Mouse (Mus musculus): ENCODE measurements around the gene Zbtb39.

Zbtb39 gene

DNA sequence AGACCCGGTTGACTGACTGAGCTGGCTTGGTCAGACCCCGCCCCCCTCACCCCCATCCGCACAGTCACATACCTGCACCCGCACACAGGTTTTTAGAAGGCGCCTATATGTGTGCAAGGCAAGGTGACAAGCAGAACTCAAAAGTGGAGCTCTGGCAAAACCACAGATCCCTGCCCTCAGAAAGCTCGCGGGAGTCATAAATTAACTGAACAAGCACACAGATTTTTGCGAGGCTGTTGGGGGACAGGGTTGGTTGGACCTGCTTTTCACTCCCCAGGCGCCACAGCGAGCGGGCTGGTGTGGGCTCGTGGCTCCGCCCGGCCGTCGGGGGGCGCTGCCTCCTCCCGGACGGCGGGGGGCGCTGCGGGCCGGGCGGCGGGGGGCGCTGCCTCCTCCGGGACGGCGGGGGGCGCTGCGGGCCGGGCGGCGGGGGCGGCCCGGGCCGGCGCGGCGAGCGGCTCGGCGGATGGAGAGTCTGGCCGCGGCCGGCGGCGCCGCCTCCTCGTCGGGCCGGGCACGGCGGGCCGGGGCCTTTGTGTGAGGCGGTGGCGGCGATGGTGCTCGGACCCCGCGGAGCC is at the start of gene Zbtb39:
Gene Zbtb39, plus strand, starts transcription at position 456 of the 578 bp plus-strand sequence.
- peak; percentile 81 for ATAC-seq (ENCODE audit: low TSS enrichment)

DNA sequence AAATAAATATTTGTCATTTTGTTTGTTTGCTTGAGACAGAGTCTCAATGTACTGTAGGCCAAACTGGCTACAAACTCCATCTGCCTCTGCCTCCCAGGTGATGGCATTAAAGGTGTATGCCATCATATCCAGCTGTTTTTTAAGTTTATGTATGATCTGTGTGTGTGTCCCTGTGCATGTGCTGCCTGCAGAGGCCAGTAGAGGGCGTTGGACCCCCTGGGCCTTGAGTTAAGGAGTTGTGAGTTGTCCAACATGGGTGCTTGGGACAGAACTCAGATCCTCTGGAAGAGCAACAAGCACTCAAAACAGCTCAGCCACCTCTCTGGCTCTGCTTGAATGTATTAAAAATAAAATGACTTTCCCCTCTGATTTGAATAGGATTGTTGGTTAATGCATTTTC is 48.3 kb upstream of the Zbtb39 start:
- ATAC-seq (ENCODE audit: low TSS enrichment): no peak

DNA sequence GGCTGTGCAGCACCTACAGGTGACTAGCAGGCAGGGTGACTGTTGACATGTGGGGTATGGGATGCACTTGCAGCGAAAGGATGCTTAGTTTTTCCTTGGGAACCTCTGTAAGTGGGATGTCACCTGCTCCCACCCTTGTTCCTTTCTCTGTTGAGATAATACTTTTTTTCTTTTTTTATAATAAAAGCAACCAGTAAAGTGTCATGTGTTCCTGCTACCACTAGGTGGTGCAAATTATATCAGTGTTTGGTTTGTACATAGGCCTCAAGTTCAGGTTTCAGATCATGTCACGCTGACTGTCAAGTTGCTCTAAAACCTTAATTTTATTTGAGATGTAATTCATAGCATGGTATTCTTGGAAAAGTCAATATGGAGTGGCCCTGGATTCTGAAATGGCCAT is 44.7 kb upstream of the Zbtb39 start:
- no peak; the same call in 1 of the 2 replicates for ATAC-seq (ENCODE audit: low TSS enrichment)

DNA sequence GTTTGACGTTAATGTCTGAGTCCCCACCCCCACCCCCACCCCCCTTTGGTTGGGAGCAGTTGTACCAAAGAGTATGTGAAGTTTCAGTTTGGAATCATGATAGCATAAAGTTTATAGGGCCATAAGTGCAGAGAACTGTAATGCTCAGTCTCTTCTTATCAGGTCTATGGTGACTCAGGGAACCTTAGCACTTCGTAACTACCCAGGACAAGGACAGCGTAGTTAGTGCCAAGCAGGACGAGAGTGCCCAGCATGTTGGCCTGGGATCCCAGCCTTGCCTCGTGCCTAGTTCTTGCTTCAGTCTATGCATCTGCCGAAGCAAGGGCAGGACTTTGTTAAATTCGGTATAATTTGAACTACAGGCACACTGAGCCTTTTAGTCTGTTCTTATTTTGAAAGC is 43.6 kb upstream of the Zbtb39 start:
- no peak for ATAC-seq (ENCODE audit: low TSS enrichment)

DNA sequence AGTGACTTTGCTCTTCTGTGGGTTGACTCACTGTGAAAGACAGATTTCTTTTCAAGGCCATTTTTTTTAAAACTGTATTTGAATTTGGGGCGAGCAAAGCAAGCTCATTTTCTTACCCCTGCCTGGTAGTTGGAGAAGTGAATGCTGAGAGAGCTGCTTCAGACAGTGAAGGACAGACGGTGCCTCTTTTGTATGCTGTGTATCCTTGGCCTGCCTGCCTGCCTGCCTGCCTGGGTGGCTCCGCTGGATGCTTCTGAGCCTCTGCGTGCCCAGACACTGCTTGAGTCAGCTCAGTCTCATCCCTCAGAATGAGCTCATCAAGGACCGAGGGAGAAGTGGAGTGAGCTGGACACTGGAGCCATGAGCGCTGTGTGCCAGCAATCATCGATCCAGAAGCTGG is 40.4 kb upstream of the Zbtb39 start:
- peak; percentile 79; the same call in 1 of the 2 replicates for ATAC-seq (ENCODE audit: low TSS enrichment)

DNA sequence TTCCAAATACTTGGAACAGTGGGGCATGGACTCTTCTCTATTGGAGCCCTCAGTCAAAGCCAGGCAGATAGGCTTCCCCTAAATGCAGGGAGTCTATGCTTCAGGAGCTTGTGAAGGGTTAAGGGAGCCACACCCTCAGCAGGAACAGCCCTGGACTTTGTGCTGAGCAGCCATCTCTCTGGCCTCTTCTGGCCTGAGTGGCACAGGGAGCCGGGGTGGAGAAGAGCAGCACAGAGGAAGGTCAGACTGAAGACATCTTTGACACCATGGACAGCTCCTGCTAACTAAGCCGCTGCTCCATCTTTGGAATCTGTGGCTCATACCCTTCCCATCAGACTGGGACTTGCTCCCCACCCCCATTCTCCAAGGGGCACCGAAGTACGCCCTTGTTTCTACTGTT is 36.0 kb upstream of the Zbtb39 start:
- no peak for ATAC-seq (ENCODE audit: low TSS enrichment)

DNA sequence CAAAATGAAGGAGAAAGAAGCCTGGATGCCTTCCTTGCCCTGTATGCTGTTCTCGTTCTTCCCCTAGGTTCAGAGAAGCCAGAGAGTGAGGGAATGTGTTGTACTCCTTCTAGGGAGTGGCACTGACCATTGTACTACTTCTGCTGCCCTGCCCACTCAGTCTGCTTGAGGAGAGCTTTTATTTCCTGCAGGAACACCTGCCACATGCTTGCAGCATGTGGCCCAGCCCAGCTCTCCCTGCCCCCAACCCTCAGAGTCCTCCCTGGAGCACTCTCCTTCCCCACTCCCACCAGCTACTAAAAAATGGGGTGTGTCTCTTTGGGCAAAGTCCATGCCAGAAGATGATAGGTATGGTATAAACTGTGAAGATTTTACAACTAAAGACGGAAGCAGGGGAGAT is 35.0 kb upstream of the Zbtb39 start:
- ATAC-seq (ENCODE audit: low TSS enrichment): no peak

DNA sequence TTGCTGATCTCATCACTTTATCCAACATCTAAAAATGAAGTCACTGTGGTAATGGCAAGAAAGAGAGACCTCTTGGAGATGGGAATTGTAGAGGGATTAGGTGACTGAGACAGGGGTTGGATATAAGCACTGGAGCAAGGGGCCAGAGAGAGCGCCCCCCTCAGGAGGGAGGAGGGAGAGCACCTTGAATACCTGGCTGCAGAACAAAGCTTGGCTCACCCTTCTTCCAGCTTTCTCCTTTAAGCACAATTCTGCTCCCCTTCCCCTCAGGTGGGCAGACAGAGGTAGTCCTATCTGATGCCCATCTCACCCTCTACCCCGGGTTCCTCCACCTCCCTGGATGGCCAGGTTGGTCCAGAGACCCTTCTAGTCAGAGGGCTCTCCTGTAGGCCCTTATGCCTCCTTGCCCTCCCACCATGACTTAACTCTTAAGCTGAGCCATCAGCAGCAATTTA is 34.5 kb upstream of the Zbtb39 start, which contains the start of gene Myo1a:
Gene Myo1a, plus strand, starts transcription at position 405 of the 455 bp plus-strand sequence.
- no peak for ATAC-seq (ENCODE audit: low TSS enrichment)

DNA sequence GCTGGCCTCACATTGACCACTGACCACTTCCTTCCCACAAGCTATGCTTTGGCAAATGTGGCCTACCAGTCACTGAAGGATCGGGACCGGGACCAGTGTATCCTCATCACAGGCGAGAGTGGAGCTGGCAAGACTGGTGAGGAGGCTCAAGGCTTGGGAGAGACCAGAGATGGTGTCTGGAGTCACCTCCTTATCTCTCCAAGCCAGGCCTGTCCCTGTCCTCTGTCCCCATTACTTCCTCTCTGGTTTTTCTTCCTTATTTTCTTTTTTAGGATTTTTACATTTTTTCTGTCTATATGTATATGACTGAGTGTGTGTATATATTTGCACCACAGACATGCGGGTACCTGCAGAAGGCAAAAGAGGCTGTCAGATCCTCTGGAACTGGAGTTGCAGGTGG is 33.6 kb upstream of the Zbtb39 start:
- ATAC-seq (ENCODE audit: low TSS enrichment): no peak

DNA sequence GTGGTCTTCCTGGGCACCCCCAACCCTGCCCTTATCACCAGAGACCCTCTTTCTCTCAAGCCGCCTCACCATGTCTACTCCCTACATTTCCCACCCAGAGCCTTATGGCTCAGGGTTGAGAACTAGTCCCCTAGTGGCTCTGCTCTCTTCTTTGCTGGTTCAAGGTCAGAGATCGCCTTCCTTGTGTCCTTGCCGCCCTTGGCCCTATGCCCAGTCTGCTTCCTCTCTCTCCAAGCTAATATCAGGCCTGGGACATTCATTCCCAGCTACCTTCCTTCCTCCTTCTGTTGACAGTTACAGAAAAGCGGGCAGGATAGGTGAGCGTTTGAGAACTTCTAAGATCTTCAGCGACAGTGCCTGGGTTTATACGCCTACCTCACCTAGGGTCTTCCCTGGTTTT is 31.6 kb upstream of the Zbtb39 start:
- no peak for ATAC-seq (ENCODE audit: low TSS enrichment)

DNA sequence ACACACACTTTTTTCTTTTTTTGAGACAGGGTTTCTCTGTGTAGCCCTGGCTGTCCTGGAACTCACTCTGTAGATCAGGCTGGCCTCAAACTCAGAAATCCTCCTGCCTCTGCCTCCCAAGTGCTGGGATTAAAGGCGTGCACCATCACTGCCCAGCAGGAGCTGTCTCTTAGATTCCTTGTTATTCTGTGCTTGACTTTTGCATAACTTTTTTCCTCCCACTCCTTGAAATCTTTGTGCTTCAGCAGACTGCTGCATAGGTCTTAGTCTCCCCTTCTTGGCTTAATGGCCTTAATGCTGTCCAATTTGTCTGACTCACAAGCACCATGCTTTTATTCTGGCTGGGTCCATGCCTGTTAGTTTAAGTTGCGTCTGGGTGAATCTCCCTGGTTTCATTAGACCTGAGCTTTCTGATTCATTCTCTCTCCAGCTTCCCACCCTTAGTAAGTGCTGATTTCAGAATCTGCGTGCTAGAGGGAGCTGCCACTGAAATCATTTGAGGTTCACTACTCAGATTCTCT is 30.4 kb upstream of the Zbtb39 start:
- no peak for ATAC-seq (ENCODE audit: low TSS enrichment)

DNA sequence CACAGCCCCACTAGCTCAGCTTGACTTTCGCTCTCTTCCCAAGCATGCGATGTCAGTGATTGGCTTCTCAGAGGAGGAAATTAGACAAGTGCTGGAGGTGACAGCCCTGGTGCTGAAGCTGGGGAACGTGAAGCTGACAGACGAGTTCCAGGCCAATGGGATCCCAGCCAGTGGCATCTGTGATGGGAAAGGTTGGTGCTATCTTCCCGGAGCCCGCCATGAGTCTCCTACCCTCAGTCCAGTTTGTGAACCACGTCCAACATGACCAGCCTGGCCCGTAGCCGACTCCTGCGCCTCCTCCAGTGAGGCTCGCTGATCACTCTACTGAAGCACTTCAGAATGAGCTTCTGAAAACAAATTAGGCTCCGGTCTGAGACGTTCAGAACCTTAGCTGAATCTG is 29.0 kb upstream of the Zbtb39 start:
- ATAC-seq (ENCODE audit: low TSS enrichment): no peak

DNA sequence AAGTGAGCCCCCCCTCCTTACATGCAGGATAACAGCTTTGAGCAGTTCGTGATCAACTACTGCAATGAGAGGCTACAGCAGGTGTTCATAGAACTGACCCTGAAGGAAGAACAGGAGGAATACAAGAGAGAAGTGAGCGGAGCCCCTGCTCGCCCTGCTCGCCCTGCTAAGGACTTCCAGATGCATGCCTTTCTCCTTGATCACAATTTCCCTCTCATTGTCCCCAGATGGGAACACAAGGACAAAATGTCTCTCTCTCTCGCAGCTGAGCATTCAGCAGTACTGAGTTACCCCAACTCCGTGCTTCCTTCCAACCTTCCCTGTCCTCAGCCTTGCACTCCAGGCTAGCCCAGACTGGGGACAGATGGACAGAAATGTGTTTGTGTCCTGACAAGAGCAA is 26.6 kb upstream of the Zbtb39 start:
- no peak for ATAC-seq (ENCODE audit: low TSS enrichment)

DNA sequence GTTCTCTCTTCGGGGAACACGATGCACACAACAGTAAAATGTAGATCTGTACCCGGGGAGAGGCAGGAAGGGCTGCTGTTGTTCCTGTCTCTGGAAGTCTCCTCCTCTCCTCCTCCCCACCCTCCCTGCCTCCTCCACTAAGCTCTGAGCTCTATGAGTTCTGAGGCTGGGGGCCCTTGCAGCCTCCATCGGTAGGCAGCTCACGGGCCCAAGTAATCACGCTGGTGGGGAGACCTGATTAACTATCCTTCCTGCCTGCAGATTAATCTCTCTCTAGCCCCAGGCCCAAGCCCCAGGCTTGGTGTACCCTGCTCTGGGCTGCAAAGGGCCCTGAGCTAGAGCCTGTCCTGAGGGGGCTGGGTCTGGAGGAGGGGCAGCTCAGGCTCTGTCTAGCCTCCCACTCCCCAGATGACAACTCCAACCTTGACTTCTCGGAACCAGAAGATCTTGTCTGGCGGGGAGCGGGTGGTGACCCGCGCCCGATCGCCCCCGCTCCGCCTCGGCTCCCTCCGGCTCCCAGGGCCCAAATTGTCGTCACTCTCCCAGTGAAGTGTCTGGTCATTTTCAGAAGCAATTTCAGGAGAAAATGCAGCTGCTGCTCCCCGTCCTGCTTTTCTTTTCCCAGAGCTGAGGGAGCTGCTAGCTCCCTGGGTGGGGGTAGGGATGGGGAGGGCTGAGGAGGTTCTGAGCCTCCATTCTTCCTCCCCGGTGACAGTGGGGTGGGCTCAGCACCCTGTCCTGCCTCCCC is 17.5 kb upstream of the Zbtb39 start:
- ATAC-seq (ENCODE audit: low TSS enrichment): peak; percentile 84

DNA sequence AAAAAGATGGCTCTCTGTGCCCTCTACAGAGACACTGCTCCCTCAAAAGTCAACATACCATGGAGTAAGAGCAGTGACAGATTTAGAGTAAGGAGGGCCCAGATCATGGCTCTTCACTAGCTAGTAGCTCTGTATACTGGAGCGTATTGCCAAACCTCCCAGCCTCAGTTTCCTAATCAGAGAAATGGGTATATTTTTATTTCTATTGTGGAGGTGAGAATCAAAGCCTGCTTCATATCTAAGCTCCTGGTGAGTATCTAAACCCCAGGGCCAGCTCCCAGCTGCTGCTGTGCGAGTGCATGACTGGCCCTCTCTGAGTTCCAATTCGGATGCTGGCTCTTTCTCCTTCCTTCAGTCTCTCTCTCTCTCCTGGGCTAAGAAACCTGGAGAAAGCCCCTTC is 15.2 kb upstream of the Zbtb39 start, which contains the start of gene Tac2:
Gene Tac2, plus strand, starts transcription at position 301 of the 400 bp plus-strand sequence.
- no peak for ATAC-seq (ENCODE audit: low TSS enrichment)

DNA sequence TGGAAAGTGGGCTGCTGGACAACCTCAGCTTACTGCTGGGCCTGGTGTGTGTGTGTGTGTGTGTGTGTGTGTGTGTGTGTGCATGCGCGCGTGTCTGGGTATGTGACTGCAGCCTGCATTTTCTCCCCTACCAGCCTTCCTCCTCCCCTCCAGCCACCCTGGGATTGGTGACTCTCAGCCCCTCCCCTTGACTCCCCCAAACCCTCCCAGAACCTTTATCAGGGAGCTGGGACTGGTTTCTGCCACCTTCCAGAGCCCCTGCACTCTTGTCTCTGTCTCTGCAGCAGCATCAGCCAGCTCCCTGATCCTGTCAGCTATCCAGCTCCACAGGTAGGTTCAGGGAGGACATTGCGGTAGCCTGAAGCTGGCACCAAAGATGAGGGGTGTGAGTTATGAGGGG is 14.2 kb upstream of the Zbtb39 start:
- no peak for ATAC-seq (ENCODE audit: low TSS enrichment)

DNA sequence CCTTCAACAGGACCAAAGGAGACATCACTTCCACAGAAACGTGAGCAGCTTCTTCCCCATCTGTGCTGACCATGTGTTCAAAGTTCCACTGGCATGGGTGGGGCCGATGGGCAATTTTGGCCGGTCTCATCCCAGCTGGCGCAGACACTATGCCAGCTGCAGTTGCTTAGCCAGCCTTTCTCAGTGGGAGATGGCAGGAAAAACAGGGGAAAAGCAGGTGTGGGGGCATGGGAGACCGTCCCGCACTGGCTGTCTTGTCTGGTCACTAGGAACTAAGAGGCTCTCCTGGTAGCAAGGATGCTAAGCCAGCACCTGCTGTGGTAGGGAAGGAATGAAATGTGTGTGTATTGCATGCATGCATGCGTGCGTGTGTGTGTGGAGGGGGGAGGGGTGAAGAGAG is 10.9 kb upstream of the Zbtb39 start:
- ATAC-seq (ENCODE audit: low TSS enrichment): 0 out of 2 replicates have a peak, but pooled peaks have one; percentile 16

DNA sequence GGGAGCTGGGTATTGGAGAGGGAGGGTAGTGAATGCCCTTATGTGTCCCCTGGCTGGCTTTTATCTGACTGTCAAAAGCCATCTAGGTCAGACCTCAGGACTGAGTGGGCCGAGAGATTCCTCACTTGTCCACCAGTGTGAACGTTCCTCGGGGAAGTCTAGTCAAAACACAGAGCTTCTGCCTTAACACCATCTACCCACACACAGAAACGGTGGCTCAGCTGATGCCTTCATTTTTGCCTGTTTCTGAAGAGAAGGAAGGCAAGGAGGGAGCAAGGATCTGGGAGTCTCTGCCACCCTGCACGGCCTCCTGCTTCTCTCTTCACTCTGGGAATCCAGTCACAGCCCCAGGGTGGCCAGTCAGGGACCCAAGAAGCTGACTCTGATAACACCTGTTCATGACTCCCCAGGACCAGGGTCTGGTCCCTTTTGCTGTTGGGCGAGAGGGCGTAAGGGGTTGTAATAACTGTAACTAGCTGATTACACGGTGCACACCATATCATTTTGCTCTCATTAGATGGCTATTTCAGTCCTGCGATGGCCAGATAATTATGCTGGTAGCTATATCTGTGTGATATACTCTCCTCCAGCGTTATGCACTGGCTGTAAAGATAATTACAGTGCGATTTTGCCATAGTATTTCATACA is 8.9 kb upstream of the Zbtb39 start:
- ATAC-seq (ENCODE audit: low TSS enrichment): peak; percentile 79

DNA sequence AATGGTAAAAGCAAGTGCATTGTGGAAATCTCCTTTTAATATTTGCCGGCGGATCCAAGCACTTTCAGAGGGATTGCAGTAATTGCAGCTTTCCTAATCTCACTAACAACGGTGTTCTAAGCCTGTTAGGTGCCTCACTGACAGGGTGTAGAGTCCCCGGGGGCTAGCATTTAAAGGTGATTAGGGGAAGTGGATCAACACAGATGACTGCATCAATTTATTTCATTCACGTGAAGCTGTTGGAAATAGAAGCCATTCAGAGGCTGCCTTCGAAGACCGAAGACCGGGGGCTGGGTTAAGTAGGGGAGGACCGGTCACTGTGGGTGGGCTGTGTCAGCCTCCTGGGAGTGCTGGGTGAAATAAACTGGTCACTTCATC is 8.4 kb upstream of the Zbtb39 start:
- no peak for ATAC-seq (ENCODE audit: low TSS enrichment)

DNA sequence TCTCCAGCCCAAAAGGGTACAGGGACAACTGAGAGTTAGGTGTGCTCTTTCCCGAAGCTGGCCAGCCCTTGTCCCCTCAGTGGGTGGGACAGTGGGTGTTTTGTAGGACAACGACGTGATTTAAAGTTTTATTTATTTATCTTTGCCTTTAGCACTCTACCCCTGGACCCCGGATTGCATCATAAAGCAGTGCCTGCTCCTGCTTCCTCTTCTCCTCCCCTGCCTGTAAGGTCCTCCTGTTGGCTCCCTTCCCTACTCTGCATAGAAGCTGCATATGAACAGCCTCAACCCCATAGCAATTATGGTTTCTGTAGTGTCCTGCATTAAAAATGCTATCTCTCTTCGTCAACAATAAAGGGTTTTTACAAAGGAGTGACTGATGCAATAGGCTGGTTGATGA is 7.9 kb upstream of the Zbtb39 start:
- ATAC-seq (ENCODE audit: low TSS enrichment): no peak

DNA sequence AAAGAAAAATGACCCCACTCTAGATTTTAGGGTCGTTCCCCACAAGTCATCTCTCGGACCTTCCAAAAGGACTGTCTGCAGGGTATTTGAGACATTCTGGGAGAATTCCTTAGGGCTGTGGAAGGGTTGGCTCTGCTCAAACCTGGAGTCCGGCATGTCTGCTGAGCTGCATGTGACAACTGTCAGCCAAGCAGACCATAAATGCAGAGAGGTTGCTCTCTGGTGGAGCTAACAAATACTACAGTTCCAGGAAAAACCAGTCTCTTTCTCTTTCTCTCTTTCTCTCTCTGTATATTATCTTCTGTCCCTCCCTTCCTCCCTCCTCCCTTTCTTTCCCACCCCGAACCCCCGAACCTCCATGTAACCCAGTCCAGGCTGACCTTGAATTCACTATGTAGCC is 4.9 kb upstream of the Zbtb39 start:
- peak; percentile 48; the same call in 1 of the 2 replicates for ATAC-seq (ENCODE audit: low TSS enrichment)

DNA sequence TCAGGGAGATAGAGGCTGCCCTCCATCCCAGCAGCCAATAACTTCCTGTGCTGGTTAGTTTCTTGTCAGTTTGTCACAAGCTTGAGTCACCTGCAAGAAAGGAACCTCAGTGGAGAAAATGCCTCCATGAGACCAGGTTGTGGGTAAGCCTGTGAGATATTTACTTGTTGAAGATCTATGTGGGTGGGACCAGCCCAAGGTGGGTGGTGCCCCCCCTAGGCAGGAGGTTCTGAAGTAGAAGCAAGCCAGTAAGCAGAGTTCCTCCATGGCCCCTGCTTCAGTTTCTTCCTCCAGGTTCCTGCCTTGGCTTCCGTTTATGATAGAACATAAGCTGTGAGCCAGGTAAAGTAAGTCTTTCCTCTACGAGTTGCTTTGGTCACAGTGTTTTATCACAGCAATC is 3.1 kb upstream of the Zbtb39 start:
- ATAC-seq (ENCODE audit: low TSS enrichment): no peak

DNA sequence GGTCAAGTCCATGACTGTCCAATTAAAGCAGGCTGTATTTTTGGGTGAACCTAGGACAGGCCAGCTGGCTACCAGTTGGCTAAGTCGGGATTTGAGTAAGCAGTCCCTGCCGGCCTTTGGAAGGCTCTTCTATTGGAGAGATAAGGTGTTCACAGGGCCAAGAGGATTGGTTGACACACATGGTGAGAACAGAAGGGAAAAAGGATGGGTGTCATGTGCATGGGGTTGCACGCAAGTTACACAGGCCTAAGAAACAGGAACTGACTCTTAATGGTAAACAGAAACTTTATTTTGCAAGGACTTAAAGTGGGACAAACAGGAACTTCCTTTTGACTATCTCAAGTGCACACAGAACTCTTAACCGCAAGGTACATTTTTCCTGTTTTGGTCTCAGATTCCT is 2.4 kb upstream of the Zbtb39 start:
- ATAC-seq (ENCODE audit: low TSS enrichment): no peak

Measured in frontal cortex, adult (tissue).